ENCODE assay signal across 8 mouse cellular contexts in the genomic region with DNA sequence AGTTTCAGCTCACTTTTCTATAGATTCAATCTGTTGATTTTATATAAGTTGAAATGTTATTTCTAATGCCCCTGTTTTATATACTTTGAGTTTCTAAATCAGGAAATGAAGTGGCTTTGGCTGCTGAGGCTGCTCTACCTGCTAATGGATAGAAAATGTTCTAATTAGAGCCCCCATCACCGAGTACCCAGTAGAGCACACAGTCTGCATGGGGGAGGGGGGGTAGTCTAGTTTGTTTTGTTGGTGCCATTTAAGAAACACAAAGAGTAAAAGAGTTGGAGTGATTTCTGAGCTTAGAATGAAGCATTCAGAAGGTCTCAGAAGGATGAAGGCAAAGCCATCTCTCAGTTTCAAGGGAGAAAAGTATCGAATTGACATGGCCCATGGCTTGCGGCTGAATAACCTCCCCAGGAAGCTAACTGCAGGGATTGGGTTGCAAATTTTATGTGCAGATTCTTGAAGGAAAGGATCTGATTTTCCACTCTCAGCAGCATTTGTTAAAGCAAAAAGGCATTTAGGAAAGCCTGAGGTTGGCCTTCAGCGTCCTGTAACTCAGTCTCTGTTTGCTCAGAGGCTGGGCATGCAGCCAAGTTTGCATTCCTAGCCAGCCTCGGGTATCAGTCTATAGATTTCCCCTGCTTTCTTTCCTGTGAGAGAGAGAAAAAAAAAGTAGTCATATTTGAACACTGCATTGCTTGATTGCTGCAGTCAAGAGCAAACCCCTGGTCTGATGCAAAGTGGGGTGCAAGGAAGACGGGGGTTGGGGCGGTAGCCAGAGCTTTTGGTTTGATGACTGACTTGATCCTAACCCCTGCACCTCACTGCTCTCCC. TPM values are rescaled to one million over a fixed set of nuclear protein-coding genes. Genes with fewer than 3 reads are reported as not detected.
DNase-seq lines count a peak whose midpoint lies in the region; ATAC-seq lines count a peak whose summit lies in the region.

No protein-coding gene starts in this region.

- peak overlapping the region; percentile 36 for H3K4me2 ChIP-seq in liver, embryonic 13.5 days
- H3K4me2 ChIP-seq in neural tube, embryonic 14.5 days (ENCODE audit: low read depth, low read length), result peak overlapping the region; percentile 23; the same call in 1 of the 2 replicates

- no peaks in the 10 kb centered on the region for H3K36me3 ChIP-seq in megakaryocyte, embryonic 14.5 days (replicated peaks; ENCODE audit: low read length)
- no peaks in the 10 kb centered on the region for H3K36me3 ChIP-seq in liver, embryonic 13.5 days
- no peaks in the 10 kb centered on the region for H3K36me3 ChIP-seq in neural tube, embryonic 14.5 days (ENCODE audit: control insufficient read depth, insufficient read depth, low read length)

- no peak overlapping the region for H3K9ac ChIP-seq in liver, embryonic 13.5 days
- H3K9ac ChIP-seq in neural tube, embryonic 14.5 days (replicated peaks; ENCODE audit: low read depth, low read length), result no peak overlapping the region

- H3K4me3 ChIP-seq in megakaryocyte, embryonic 14.5 days (replicated peaks), result peak overlapping the region; percentile 35
- H3K4me3 ChIP-seq in liver, embryonic 13.5 days (replicated peaks), result no peak overlapping the region
- no peak overlapping the region for H3K4me3 ChIP-seq in neural tube, embryonic 14.5 days (ENCODE audit: low read depth, low read length)

- no peak for ATAC-seq in megakaryocyte, adult 5-6 weeks (ENCODE audit: poor library complexity, severe bottlenecking)
- ATAC-seq in liver, embryonic 13.5 days (ENCODE audit: low read depth), result 0 out of 2 replicates have a peak, but pooled peaks have one; percentile 54
- 0 out of 2 replicates have a peak, but pooled peaks have one; percentile 58 for ATAC-seq in neural tube, embryonic 14.5 days (ENCODE audit: low read depth)

- DNase-seq in fibroblast of lung, adult 2 months (ENCODE audit: low read depth), result peak; percentile 81
- DNase-seq in hindlimb bud, embryonic 11.5 days (ENCODE audit: extremely low spot score, low read depth, low spot score), result peak; percentile 35
- DNase-seq in liver, embryonic 13.5 days, result no peak
- no peak for DNase-seq in natural killer cell, adult 2 months (ENCODE audit: low spot score in 2 of 2)
- DNase-seq in thymus, postnatal 36 days, result no peak

- 37% methylated on average over 7 of the region's 7 CpGs for WGBS in liver, embryonic 13.5 days (ENCODE audit: insufficient replicate concordance)
- 15% methylated on average over 7 of the region's 7 CpGs for WGBS in neural tube, embryonic 14.5 days

- peaks cover 20% of the 10 kb centered on the region for H3K4me1 ChIP-seq in megakaryocyte, embryonic 14.5 days
- peaks cover 14% of the 10 kb centered on the region for H3K4me1 ChIP-seq in liver, embryonic 13.5 days (replicated peaks)
- H3K4me1 ChIP-seq in neural tube, embryonic 14.5 days (ENCODE audit: control insufficient read depth, insufficient read depth, low read length), result peaks cover 4% of the 10 kb centered on the region; the same call in 1 of the 2 replicates

- peak overlapping the region; percentile 74 for H3K27ac ChIP-seq in liver, embryonic 13.5 days
- peak overlapping the region; percentile 78 for H3K27ac ChIP-seq in neural tube, embryonic 14.5 days (ENCODE audit: low read depth, low read length)

- H3K9me3 ChIP-seq in megakaryocyte, embryonic 14.5 days, result peaks cover 20% of the 10 kb centered on the region
- no peaks in the 10 kb centered on the region for H3K9me3 ChIP-seq in liver, embryonic 13.5 days (replicated peaks)
- no peaks in the 10 kb centered on the region for H3K9me3 ChIP-seq in neural tube, embryonic 14.5 days (ENCODE audit: control insufficient read depth, low read length)

- H3K27me3 ChIP-seq in megakaryocyte, embryonic 14.5 days (replicated peaks), result peaks cover 88% of the 10 kb centered on the region
- H3K27me3 ChIP-seq in liver, embryonic 13.5 days, result peaks cover 76% of the 10 kb centered on the region
- no peaks in the 10 kb centered on the region for H3K27me3 ChIP-seq in neural tube, embryonic 14.5 days (ENCODE audit: control insufficient read depth, insufficient read depth, low read length)

RNA-seq across cellular contexts. Expression of a gene that starts 2.6 kb away (rescaled TPM):
- 0.22 TPM in 1 of 2 replicates, not detected in the other for polyA plus RNA-seq in megakaryocyte, embryonic 14.5 days (2012; ENCODE audit: insufficient read depth, low replicate concordance)
- not detected in 2 replicates for total RNA-seq in megakaryocyte, adult 5-6 weeks (2015)
- total RNA-seq in megakaryocyte, adult 5-6 weeks (2017), result not detected in 2 replicates
- 0.76 and 1.3 TPM in 2 replicates for polyA plus RNA-seq in liver, embryonic 13.5 days (2015; fragmentation: Nextera tagmentation; extraction: Ambion mirVana)
- polyA plus RNA-seq in neural tube, embryonic 14.5 days (2014; fragmentation: Nextera tagmentation; extraction: Ambion mirVana), result 15.8 and 16.2 TPM in 2 replicates

Comparison
In these comparisons a context has a peak if more than half of its experiments do, and no peak if none do; other contexts are left out.
1. DNase-seq: peak in fibroblast of lung, adult 2 months (single experiment) and hindlimb bud, embryonic 11.5 days (single experiment); none in liver, embryonic 13.5 days (single experiment), natural killer cell, adult 2 months (0 of 2) and thymus, postnatal 36 days (0 of 2).